Mouse (Mus musculus) brain, embryonic 14.5 days (tissue): ENCODE data around the gene Il12a. TPM values are rescaled to one million over a fixed set of nuclear protein-coding genes. Genes with fewer than 3 reads are reported as not detected.

Source experiments
- DNase-seq: peaks from one replicate; pipeline ENCODE4 v3.0.0-alpha.2; 2011; ENCODE audit warnings: low read depth
- CTCF ChIP-seq: fragments of 200-500 bp; IDR thresholded peaks from 2 replicates; pipeline ENCODE4 v1.5.1; 2012; ENCODE audit warnings: inconsistent platforms, mild to moderate bottlenecking, moderate library complexity, borderline replicate concordance; ENCODE audit not compliant: insufficient read depth, insufficient read length; ENCODE audit errors: extremely low read depth
- POLR2A ChIP-seq: fragments of 200-500 bp; IDR thresholded peaks from 2 replicates; pipeline ENCODE4 v1.6.1; 2012; ENCODE audit warnings: mild to moderate bottlenecking, inconsistent platforms, borderline replicate concordance; ENCODE audit not compliant: poor library complexity, insufficient read depth, insufficient read length, severe bottlenecking; ENCODE audit errors: extremely low read depth
- polyA plus RNA-seq: library from polyadenylated mRNA; depleted of rRNA; stranded (reverse); fragments of >200 nt; gene quantifications from 2 replicates; pipeline ENCODE4 v1.2.3, GENCODE M21; 2012

Il12a gene
- polyA plus RNA-seq, 1 experiment: not detected

DNA sequence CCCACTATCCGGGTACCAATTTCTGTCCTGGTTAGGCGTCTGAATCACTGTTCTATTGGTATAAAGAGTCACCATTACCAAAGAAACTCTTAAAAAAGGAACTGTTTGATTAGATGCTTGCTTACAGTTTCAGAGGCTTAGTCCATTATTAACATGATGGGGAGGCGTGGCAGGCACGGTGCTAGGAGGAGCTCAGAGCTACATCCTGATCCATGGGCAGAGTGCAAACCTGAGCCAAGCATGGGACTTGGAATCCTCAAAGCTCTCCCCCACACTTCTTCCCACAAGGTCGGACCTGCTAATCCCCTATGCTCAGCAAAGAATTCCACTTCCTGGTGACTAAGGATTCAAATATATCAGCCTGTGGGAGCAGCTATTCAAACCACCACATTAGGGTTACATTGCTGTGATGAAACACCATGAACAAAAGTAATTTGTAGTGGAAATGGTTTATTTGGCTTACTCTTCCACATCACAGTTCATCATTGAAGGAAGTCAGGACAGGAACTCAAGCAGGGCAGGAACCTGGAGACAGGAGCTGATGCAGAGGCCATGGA, 20.9 kb upstream of the Il12a start:
- TF ChIP-seq CTCF (no peak), POLR2A (no peak)
- no peak for DNase-seq

DNA sequence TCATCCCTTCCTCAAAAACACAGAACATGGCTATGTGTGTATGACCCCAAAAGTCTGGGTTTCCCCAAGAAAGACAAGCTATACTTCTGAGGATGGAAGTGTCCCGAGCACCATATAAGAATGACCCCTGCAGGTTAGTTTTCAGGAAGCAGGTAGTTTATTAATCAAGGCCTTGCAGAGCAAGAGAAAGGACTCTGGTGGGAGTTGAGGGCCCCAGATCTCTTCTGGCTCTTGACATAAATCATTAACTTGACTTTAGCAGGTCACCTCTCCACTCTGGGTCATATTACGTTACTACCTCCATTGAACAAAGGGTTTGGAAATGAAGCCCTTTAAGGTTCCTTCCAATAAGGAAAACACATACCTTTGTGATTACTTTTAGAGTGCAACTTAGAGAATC, 15.7 kb upstream of the Il12a start:
- no peak for TF ChIP-seq POLR2A
- TF ChIP-seq CTCF: no peak
- DNase-seq: no peak

DNA sequence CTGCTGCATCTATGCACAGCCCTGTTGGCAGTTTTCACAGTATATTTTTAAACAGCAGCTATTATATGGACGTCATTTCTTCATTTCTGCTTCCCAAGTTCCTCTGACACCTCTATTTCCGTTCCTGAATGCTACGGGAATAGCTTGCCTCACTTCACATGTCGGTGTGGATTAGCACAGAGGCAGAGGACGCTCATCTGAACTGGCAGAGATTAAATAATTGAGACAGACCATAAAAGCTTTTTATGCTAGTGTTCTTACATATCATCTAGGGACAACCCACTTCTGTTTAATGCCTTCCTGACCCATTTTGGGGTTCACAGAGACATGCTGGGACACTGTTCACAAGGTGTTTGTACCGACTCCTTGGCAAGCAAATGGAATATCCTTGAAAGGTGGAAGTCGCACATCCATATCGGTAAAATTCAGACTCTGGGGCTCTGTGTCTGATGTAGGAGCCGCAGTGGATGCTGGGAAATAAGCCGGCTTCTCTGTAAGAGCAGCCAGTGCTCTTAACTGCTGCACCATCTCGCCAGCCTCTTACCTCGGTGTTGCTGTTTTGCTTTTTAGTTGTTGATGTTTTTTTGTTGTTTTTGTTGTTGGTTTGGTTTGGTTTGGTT, 15.1 kb upstream of the Il12a start:
- TF ChIP-seq POLR2A (no peak), CTCF (no peak)

DNA sequence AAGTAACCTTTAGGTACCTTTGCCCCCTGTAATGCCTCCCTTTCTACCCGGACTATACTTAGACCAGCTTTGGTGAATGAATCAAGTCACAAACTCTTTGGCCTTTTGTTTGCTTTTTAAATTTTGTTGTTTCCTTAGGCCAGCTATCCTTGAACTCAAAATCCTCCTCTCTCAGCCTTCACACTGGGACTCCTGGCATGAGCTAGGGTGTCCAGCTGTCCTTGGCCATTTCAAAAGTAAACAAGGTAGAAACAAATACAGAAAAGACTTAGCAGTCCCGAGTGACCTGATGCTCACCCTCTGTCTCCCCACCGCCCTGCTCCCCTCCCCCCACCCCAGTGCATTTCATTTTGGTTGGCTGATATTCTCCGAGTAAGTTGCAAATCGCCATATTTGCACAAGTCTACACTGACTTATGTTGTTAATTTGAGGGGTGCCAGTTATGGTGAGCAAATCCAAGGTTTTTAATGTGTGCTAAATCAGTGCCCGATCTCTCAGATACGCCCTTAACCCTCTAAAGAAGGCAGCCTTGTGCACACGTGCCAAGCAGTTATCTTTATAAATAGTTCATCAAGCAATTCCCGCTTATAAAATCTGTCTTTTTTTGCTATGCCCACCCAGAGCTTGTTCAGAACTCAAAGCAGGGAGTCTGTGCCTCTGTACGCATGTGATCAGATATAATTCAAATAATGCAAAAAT, 14.3 kb upstream of the Il12a start:
- TF ChIP-seq POLR2A (no peak), CTCF (no peak)
- no peak for DNase-seq

More for the DNA sequence above, 15.1 kb upstream of the Il12a start:
- DNase-seq: peak; percentile 34

DNA sequence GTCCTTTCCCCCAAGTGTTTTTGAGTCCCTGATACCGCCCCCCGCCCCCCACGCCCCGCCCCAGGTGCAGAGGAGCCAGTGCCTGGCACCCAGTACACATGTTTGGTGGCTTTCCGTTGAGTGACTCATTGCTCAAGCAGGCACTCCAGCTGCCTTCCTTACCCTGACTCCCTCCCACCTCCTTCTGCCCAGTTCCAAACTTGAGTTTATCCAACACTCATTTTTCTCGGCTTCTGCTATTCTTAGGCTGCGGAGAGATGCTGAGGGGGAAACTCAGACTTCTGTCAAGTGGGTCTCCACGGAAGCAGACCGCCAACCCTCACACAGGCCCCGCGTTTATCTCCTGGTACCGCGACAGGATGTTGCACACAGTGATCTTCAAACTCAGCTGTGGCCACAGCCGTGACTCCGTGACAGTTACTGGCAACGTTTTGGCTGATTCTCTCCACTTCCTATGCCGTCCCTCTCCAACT, 13.6 kb upstream of the Il12a start:
- DNase-seq: peak; percentile 22
- TF ChIP-seq POLR2A (no peak), CTCF (no peak)

DNA sequence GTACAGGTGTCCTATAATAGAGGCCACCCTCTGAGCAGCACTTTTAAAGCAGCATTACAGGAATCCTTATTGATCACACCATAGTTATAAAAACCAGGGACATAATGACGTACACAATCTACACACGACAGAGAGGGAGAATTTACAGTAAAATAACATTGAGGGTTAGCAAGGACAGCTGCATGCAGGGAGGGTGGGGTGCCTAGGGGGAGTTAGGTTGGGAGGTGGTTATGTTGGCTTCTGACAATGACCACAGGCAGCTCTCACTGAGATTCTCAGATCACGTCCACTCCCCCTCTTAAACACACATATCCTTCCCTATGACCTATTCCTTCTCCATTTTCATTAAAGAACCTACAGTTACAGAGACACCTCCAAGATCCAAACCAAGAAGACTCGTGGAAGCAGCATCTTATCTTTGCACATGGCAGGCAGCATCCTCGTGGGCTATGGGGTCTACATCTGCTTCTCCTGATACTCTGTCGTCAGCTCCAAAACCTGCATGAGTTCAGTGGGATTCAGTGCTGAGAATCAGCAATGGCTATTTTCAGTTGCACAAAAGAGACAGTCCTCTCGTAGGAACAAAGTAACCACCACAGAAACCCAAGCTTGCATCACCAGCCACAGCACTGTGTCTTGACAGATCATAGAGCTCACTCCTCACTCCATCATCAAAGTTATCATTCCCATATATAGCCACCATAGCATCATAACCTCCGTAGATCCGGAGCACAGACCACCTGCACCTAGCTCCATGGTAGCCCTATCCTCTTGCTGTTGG, 11.4 kb upstream of the Il12a start:
- DNase-seq: no peak
- TF ChIP-seq POLR2A (no peak), CTCF (no peak)

DNA sequence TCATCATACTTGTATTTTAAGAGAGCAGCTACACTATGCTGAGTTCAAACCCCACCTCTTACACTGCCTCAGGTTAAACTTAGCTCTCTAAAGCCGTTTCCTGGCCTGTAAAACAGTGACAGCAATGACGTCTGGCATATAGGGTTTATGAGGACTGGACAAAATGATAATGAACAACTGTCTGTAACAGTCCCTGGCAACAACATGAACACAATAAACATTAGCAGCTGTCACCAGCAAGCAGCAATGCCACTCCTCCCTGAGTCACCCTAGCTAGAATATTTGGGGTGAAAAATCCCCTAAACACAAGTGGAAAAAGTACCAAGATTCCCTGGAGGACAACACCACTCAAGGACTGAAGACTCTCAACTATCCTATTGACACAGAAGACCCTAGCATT, 6.9 kb upstream of the Il12a start:
- TF ChIP-seq CTCF: no peak
- no peak for TF ChIP-seq POLR2A
- DNase-seq: no peak

DNA sequence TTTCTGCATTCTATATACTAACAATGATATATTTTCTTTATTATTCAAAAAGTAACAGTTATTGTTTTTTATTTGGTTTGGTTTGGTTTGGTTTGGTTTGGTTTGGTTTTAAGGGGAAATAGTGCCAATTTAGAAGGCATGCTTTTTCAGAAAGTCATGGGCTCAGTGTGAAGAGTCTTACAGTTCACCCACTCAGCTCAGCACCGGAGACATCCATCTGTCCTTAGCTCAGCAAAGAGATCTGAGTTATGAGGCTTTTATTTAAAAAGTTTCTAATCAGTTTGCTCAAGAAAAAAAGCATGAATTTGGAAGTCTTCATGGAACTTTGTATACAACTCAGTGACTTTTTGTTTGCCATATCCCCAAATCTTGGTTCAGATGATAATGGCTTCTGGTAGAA, 6.2 kb upstream of the Il12a start:
- TF ChIP-seq POLR2A (no peak), CTCF (no peak)
- no peak for DNase-seq

DNA sequence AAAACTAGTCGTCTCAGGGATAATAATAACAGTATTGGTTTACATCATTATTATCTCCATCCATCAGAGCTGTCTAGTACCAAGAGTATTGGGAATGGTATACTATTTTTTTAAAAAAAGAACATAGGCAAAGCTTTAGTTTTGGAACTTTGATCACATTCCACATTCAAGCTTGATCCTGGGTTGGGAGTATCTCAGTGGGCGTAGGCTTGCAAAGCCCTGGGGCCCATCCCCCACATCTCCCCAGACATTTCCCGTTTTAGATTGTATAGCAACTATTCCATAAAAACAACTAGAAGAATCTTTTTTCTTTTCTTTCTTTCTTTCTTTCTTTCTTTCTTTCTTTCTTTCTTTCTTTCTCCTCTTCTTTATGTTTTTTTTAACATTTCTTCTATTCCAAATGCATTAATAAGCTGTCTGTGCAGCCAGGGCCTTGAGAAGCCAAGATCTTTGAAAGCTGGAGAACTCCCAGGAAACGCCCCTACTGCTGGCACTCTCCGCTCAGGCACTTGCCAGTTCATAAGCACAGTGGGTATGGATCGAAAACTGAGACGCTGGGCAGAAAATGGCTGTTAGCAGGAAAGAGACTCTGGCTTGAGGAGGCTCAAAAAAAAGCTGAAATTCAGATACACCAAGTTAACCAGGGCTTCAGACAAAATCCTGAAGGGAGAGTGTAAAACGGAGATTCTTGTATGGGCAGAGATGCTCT, 3.4 kb upstream of the Il12a start:
- TF ChIP-seq POLR2A: no peak
- no peak for TF ChIP-seq CTCF
- peak; percentile 82 for DNase-seq

DNA sequence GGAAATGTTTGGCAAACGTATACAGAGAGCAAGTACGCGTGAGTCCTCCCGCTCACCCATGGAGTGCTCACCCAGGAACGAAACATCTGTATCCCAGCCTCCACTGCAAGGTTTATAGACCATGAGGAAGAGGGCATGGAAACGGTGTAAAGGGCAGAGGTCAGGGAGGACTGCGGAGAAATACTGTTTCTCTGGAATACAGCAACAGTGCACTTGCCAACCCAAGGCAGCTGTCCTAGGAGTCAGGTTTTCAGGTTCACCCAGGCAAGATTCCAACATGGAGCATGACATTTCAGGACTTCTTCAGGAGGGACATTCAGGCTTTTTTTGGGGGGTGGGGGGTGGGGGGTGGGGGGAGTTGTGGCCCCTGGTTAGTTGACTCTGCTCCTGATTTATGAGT, 1.1 kb upstream of the Il12a start:
- TF ChIP-seq POLR2A: no peak
- TF ChIP-seq CTCF: no peak
- no peak for DNase-seq
